Mouse (Mus musculus) heart, embryonic 15.5 days (tissue): Measurements from ENCODE around the gene Hint2. TPM values are rescaled to one million over a fixed set of nuclear protein-coding genes. Genes with fewer than 3 reads are reported as not detected.

Experiments
- microRNA-seq: library from miRNA; unstranded; fragments of <30 nt; microRNA quantifications from one replicate; pipeline ENCODE4, GENCODE M21; 2016
- polyA plus RNA-seq: library from polyadenylated mRNA; unstranded; fragments of >200 nt; fragmentation: Nextera tagmentation; extraction: Ambion mirVana; gene quantifications from 2 replicates; pipeline ENCODE4 v1.2.1, GENCODE M21; 2015

Hint2 gene
- polyA plus RNA-seq, 1 experiment from 2014 or later = 188 TPM

Small RNA genes lying within 50 kb of the gene (microRNA-seq; reads per million reads assigned to microRNA genes)
- not detected for gene Gm25262

Other genes starting within 250 kb of the Hint2 start
- gene Fam166b, start 227.3 kb downstream of the Hint2 start, polyA plus RNA-seq = 0.16 and 0.18 TPM in 2 replicates
- 3.1 and 5.8 TPM in 2 replicates for gene Tesk1, start 214.5 kb downstream of the Hint2 start, polyA plus RNA-seq
- 2.1 and 5.2 TPM in 2 replicates for gene Cd72, start 201.8 kb downstream of the Hint2 start, polyA plus RNA-seq
- 0.10 and 1.4 TPM in 2 replicates for gene Sit1, start 172.7 kb downstream of the Hint2 start, polyA plus RNA-seq
- gene Ccdc107, start 163.6 kb downstream of the Hint2 start, polyA plus RNA-seq = 71.4 and 74.5 TPM in 2 replicates
- 34.4 and 35.9 TPM in 2 replicates for gene Arhgef39, start 156.8 kb downstream of the Hint2 start, polyA plus RNA-seq
- gene Car9, start 149.5 kb downstream of the Hint2 start, polyA plus RNA-seq = 2.3 and 2.4 TPM in 2 replicates
- gene Tpm2, start 132.7 kb downstream of the Hint2 start, polyA plus RNA-seq = 159 and 177 TPM in 2 replicates
- gene Creb3, start 94.1 kb downstream of the Hint2 start, polyA plus RNA-seq = 53.1 and 61.3 TPM in 2 replicates
- 76.3 and 77.6 TPM in 2 replicates for gene Tln1, start 93.8 kb downstream of the Hint2 start, polyA plus RNA-seq
- gene Rgp1, start 77.8 kb downstream of the Hint2 start, polyA plus RNA-seq = 14.6 and 22.0 TPM in 2 replicates
- 17.5 and 22.2 TPM in 2 replicates for gene Gba2, start 77.6 kb downstream of the Hint2 start, polyA plus RNA-seq
- 0.20 and 1.5 TPM in 2 replicates for gene Msmp, start 72.0 kb downstream of the Hint2 start, polyA plus RNA-seq
- gene Npr2, start 24.5 kb downstream of the Hint2 start, polyA plus RNA-seq = 6.7 and 10.8 TPM in 2 replicates
- gene Spag8, start 2.9 kb downstream of the Hint2 start, polyA plus RNA-seq = 0.30 and 0.77 TPM in 2 replicates
- 3.8 and 4.6 TPM in 2 replicates for gene Tmem8b, start 12.5 kb upstream of the Hint2 start, polyA plus RNA-seq
- 1.6 and 4.0 TPM in 2 replicates for gene Fam221b, start 12.7 kb upstream of the Hint2 start, polyA plus RNA-seq
- not detected in 2 replicates for gene Olfr70, start 44.3 kb upstream of the Hint2 start, polyA plus RNA-seq
- not detected in 2 replicates for gene Olfr71, start 53.8 kb upstream of the Hint2 start, polyA plus RNA-seq
- gene Hrct1, start 70.7 kb upstream of the Hint2 start, polyA plus RNA-seq = 1.1 and 1.5 TPM in 2 replicates
- gene Spaar, start 73.6 kb upstream of the Hint2 start, polyA plus RNA-seq = 0.31 and 0.42 TPM in 2 replicates
- not detected in 2 replicates for gene Olfr159, start 114.5 kb upstream of the Hint2 start, polyA plus RNA-seq
- not detected in 2 replicates for gene Olfr156, start 167.4 kb upstream of the Hint2 start, polyA plus RNA-seq
- not detected in 2 replicates for gene Olfr157, start 183.7 kb upstream of the Hint2 start, polyA plus RNA-seq
- not detected in 2 replicates for gene Olfr155, start 195.1 kb upstream of the Hint2 start, polyA plus RNA-seq
- 8.1 and 12.3 TPM in 2 replicates for gene Reck, start 219.1 kb upstream of the Hint2 start, polyA plus RNA-seq